Mouse (Mus musculus): ENCODE results near the gene Camkk1.

The Camkk1 gene

DNA sequence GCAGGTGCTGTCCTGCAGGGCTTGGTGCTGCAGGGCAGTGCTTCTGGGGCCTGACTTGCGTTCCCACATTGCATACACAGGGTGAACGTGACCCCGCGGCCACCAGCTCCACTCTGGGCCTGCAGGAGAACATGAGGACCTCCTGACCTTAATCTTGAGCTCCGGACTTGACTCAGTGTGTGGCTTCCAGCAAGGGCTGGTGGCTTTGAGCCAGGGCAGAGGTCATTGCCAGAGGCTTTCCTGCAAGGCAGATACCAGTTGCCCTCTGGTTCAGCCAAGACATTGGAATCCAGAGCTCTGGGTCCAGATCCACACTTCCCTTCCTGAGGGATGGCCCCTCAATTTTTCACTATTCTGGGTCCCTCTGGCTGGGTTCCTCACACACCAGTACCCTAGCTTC, 4.8 kb upstream of the Camkk1 start:
- CTCF ChIA-PET = interaction anchor here (0.5 kb wide), 2 partner anchors 9 to 70 kb away, joined by 4 read pairs; no protein-coding TSS in a partner anchor

DNA sequence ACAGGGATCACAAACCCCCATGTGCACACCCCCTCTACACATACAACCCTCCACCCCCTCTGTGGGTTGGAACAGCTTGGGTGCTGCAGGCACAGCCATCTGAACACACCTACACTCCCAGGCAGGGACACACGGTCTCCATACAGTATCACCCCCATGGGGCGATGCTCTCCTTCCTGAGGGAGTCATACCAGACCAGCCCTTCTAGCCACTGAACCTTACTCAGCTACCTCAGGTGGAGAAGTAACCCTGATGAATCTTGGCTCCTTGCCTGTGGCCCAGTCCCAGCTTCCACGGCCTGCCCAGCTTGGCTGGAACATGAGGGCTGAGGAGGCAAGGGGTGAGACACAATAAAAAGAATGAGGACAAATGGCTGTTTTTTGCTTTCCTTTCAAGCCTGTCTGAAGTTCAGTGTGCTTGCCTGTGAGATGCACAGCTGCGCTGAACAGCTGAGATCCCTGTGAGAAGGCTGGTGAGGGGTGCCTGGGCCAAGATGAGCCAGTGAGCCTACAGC, 3.9 kb upstream of the Camkk1 start:
- CTCF ChIA-PET = interaction anchor here (1.4 kb wide), 1 partner anchor 8 kb away, joined by 4 read pairs; no protein-coding TSS in a partner anchor

DNA sequence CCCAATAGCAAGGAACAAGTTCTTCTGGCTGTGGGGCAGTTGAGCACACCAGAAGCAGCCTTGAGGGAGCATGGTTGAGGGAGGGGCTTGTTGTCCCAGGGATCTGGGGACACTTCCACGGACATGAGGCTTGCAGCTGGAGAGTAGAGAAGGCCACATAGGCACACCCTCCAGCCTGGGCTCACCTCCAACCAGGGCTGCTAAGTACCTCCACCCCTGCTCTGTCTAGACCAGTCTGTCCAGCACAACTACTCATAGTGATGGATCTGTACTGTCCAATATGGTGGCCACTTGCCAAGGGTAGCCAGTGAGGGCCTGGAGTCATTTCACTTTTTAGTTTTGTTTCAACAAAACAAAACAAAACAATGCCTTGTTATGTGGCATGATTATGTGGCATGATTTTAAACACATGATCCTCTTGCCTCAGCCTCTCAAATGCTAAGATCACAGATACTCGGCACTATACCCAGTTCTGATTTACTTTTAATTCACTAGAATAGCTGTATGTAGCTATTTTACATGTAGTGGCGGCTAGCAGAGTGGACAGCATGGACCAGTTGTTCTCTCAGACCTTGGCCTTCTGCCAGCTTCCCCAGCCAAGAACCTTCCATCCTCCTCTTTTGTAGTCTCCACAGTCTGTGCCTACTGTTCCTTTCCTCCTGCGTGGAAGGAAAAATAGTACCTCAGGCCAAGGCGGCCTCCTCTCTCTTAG, 3.3 kb upstream of the Camkk1 start:
- CTCF ChIA-PET = interaction anchor here (1.4 kb wide), 1 partner anchor 9 kb away, joined by 4 read pairs; no protein-coding TSS in a partner anchor

DNA sequence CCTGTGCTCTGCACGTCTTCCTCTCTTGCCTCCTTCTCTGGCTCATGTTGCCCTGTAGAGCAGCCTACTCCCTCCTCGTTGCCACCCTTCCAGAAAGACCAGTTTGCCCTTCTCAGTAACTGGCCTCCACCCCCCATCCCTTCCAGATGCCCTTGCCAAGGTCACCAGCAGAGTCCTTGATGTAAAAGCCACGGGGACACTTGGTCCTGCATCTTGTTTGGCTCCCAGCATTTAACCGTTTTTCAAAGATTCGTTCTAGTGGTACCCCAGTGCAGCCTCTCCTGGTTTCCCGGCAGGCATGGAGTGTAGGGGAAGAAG, 2.7 kb upstream of the Camkk1 start:
- CTCF ChIA-PET = no interaction called here

DNA sequence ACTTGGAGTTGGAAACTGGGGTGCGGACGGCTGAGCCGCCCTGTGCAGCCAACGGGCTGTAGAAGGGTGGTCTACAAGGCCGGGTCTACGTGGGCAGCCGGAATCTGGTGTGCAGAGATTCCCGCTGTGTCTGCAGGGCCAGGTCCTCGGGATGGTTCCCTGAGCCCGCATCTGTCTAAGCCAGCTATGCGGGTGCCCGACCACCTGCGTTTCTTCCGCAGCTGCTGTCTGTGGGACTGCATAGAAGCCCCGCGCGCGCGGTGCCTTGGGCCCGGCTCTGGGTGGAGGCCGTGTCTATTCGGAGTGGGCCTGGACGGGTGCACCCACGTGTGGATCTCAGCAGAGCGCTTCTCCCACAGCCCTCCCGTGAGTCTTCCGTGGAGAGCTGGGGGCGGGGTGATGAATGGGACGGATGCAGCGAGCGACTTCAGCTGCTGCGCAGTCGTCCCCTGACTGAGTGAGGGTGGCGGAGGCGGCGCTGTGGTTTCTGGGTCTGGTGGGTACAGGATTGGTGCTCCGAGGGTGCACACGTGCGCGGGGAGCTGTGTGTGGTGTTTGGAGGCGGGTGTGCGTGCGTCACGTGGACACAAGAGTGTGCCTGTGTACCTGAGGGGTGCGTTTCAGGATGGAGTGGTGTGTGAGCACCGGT, 463 bp downstream of the Camkk1 start:
- CTCF ChIA-PET = interaction anchor here (0.6 kb wide), 2 partner anchors 13 to 22 kb away, joined by 4 to 6 read pairs; no protein-coding TSS in a partner anchor

DNA sequence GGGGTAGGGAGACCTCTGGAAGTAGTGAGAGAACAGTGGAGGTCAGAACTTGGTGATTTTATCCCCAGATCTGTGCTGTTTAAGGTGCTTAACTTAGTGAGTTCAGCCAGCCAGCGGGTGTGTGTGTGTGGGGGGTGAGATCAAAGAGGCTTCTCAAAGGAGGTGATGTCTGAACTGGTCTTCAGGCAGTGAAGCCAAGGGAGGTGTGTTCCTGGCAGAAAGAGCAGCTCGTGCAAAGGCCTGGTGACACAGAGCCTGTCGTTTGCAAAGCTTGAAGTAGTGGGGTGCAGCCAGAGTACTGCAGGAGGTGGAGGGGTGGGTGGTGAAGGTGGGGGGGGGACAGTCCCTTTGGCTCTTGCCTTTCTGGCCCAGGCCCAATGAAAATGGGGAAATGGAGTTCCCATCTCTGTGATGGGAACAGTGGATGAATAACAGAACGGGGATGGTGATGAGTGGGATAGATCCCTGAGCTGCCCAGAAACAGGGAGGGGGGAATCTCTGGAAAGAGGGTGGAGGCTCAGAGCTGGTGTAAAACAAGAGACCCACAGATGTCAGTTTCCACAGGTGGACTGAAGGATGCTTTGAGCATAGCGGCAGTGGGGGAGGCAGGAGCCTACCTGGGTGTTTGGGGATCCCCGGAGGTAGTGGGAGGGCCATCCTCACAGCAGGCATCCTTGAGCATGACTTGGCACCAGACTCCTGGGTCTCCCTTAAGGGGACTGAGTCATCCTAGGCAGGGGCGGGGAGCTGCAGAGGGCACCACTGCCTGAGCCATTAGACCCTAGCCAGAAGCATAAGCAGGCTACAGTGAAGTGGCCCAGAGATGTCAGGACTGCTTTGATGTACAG, 2.4 kb downstream of the Camkk1 start:
- CTCF ChIA-PET = interaction anchor here (0.7 kb wide), 1 partner anchor 15 kb away, joined by 3 read pairs; no protein-coding TSS in a partner anchor

DNA sequence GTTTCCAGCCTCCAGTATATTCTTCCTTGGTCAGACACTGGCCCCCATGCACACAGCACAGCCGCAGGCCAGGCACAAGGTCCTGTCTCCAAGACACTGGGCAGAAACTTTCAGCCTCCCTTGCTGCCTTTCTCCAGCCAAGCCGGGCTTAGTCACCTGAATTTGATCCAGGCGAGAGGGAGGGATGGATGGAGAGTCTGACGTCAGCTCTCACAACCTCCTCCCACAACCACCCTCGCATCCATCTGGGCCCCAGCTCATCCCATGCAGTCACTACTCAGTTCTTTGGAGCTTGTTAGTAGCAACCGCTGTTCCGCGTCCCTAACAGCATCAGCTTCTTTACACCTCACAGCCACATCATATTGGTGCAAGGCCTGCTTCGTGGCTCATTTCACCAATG, 4.3 kb downstream of the Camkk1 start:
- CTCF ChIA-PET = interaction anchor here (1.0 kb wide), 1 partner anchor 25 kb away, joined by 4 read pairs; no protein-coding TSS in a partner anchor

DNA sequence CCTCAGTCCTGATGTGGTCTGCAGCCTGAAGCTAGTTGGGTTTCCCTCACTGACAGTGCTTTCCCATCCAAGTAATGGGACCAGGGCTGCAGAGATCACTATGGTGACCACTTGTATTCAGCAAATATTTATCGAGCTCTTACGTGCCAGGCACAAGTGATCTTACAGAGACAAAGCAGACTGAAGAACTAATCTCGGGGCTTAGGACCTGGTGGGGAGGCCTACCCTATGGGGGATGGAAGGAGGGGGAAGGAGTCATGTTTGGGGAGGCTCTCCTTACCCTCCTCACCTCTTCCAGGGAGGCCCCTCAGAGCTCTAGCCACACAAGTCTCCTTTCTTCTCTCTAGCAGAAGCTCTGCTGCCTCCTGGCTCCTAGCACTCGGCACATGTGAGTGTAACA, 5.0 kb downstream of the Camkk1 start:
- CTCF ChIA-PET = interaction anchor here (1.0 kb wide), 1 partner anchor 24 kb away, joined by 4 read pairs; no protein-coding TSS in a partner anchor

DNA sequence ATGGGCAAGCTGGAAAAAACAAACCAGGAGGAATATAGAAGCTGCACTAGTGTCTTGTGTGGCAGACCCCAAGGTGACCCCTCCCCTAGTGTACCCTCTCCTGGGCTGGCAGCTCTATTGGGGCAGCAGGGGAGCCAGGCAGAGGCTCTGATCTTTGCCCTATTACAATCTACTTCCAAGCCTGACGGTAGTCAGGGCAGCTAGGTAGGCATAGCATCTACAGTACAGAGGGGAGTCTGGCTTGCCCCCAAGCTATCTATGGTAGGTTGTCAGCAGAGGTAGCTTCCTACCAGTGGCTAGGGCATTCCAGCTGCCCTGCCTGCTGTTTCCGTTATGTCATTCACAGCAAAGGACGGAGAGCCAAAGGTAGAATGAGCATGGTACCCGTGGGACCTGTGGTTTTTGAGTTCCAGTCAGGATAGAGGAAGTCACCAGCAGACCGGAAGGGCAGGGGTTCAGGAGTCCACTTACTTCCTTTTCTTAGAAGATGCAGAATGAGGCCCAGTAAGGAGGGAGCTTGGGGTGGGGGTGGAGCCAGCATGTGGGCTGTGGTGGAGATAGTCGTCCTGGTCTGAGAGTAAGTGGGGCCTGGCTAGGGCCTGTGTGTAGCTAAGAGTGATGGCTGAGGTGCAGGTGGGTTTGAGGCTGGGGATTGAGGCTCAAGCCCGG, 5.6 kb downstream of the Camkk1 start:
- CTCF ChIA-PET = no interaction called here

DNA sequence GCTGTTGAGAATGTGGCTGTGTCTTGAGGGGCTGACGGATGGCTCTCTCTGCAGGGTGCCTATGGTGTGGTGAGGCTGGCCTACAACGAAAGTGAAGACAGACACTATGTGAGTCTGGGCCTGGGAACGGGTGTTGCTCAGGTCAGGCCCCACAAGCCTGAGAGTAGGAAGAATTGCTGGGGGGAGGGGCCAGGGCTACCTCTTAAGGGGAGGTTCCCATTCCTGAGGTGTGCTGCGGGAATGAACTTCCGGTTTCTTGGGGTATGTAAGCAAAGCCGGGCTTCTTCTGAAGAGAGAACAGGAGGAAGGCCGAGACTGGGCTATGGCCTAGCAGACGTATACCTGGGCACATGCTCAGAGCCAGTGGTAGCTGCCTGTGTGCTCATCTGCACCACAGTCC, 8.2 kb downstream of the Camkk1 start:
- CTCF ChIA-PET = no interaction called here

DNA sequence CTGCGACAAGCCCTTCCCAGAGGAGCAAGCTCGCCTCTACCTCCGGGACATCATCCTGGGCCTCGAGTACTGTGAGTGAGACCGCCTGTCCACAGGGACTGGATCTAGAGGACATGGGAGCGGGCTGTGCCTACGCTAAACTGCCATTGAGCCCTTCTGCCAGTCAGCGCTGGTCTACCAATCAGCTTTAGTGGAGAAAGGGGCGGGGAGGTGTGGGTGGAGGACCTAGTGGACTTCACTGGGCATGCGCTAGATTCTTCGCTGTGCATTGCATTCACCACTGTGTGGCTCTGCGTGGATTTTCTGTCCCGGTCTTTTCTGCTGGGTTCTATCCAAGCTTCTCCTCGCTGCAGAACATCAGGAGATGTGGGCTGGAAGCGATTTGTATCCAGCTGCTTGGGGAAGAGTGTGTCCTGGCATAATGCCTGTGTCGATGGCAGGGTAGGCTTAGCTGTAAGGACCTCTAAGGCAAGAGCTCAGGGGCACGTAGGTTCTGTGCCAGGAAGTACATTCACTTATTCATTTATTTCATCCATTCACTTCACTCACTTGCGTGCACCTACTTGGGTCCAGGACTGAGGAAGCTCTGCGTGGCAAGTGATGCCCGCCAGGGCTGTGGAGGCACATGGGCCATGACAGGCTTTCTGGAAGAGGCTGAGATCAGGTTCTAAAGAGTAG, 12.2 kb downstream of the Camkk1 start:
- CTCF ChIA-PET = interaction anchor here (0.6 kb wide), 1 partner anchor 18 kb away, joined by 5 read pairs; no protein-coding TSS in a partner anchor

DNA sequence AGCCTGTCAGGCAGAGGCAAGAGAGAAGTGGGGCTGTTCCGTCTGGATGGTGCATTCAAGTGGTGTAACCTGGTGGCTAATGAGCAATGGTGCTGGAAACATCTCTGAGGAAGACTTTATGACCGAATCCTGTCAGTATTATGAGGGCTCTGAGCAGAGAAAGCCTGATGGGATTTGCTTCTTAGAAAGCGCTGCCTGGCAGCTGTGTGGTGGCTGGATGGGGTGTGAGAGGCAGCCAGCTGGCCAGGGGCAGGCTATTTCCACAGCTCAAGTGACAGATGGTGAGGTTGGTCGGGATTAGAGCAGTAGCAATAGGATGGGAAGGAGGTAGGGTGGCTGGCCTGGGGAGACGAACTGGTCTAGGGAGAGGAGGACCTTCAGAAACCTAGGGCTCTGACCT, 12.7 kb downstream of the Camkk1 start:
- CTCF ChIA-PET = no interaction called here

DNA sequence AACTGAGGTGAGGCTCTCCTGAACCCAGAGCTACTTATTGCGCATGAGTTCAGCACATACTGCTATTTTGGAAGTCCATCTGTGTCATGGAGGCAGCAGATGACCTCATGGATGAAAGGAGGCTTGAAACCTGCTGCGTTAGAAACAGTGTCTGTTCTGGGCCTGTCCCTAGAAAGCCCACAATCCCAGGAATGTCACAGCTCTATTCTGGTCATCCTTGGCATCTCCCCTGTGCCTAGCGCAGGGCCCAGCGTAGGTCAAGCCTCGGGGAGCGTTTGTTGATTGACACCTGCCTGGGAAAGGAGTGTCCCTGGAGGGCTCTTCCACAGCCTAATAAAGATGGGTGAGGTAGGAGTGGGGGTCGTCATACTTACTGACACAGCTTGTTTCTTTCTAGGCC, 17.3 kb downstream of the Camkk1 start:
- CTCF ChIA-PET = no interaction called here

DNA sequence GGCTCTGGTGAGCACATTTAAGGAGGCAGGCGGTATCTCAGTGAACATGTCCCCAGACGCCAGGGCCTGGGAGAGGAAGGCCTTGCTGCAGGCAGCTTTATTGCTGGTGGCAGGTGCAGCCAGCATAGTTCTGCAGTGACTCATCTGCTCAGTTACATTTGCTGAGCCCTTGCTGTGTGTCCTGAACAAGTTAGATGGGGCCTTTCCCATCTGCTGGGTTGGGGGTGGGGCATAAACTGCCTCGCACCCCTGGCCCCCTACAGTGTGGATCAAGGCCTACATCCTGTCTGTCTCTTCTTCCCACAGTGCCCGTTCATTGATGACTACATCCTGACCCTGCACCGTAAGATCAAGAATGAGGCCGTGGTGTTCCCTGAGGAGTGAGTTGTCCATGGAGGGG, 18.1 kb downstream of the Camkk1 start:
- CTCF ChIA-PET = no interaction called here

DNA sequence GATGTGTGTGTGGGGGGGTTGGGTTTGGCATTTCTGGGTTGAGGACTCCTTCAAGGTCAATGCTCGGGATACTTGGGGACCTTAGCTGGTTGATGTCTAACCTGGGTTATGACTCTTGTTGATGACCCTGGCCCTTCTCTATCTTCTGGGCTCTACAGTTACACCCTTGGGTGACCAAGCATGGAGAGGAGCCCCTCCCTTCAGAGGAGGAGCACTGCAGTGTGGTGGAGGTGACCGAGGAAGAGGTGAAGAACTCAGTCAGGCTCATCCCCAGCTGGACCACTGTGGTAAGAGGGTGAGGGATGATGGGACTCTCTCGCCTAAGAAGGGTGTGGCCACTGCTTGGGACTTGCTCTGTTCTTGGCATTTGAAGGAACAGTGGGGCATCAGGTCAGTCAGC, 18.9 kb downstream of the Camkk1 start:
- CTCF ChIA-PET = interaction anchor here (3.3 kb wide), 1 partner anchor 30 kb away, joined by 23 read pairs; no protein-coding TSS in a partner anchor

DNA sequence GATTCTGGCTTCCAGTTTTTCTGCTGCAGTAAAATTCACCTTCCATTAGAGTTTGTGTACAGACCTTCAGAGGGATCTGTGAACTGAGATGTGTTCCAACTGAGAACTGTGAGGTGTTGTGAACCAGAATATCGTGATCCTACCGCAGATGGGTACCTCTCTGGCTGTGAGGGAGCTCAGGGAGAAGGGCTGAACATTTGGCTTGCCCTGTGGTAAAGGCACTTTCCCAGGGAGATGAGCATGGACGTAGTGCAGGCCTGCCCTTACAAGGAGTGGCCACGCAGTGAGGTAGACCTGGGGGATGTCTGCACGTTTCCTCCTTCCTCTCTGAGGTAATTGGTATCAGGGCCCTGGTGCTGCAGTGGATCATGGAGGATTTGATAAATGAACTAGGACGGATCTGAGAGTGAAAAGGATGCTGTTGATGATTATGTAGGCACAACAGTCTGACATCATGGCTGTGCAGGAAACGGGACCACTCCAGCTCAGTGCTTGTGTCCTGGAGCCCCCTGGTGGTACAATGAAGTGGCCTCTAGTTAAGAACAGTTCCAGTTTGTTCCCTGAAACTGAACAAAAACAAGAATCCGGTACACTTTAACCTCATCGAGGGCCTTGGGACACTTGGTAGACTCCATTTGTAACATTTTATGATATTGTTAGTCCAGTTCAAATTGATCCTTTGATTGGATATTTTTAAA, 20.4 kb downstream of the Camkk1 start:
- CTCF ChIA-PET = interaction anchor here (3.3 kb wide), 1 partner anchor 32 kb away, joined by 23 read pairs; no protein-coding TSS in a partner anchor

DNA sequence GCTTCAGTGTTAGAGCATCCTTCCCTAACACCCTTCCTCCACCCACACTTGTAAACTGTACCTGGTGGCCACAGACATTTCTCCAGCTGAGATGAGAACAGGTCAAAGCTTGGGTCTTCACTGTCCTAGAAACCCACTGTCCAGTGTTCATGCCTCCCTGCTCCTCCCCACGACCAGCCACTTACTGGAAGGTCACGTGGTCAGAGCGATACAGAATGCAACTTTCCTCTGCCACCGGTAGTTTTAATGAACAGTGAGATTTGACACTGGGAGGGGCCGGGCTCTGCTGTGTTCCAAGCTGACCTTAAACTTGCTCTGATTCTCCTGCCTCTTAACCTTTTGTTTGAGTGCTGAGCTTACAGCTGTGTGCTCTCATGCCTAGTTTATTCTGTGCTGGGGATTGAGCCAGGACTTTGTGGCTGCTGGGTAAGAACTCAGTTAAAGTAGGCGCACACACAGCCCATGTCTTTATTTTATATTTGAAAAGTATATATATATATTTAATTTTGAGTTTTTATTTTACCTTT, 25.5 kb downstream of the Camkk1 start:
- CTCF ChIA-PET = no interaction called here

DNA sequence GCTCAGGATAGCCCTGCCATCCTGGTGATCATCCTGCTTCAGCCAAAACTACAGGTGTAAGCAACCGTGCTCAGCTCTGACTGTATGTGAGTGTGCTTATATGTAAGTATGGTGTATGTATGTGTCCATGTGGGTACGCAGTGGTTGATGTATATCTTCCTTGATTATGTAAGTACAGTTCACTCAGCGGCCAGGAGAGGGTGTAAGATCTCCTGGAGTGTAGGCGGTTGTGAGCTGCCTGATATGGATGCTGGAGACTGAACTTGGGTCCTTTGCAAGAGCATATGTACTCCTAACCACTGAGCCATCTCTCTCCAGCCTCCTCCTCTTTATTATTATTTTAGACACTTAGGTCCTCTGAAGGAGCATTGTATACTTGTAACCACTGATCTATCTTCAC, 26.0 kb downstream of the Camkk1 start:
- CTCF ChIA-PET = no interaction called here

DNA sequence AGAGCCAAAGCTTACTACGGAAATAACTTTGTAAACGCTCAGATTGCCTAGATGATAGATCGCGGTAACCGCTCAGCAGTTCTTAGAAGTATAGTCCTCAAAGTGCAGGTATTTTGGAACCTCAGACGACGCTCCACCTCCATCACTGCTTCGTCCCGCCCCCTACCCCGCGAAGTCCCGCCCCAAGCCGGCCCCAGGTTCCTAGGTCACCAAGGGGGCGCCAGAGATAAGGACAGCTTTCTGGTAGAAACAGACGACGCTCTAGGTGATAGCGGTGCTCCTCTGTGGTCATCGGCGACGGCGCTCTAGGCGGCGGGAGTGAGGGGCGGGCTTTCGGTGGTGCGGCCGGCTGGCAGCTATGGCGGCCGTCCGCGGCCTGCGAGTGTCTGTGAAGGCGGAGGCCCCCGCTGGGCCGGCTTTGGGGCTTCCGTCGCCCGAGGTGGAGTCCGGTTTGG, 28.8 kb downstream of the Camkk1 start, which contains the start of gene Ncbp3:
Gene Ncbp3 (plus strand): TSS at position 242 of the 455 bp plus-strand sequence.
- CTCF ChIA-PET = interaction anchor here (0.6 to 2.1 kb wide), 3 partner anchors 24 to 169 kb away, joined by 4 to 10 read pairs (median 5); no protein-coding TSS in a partner anchor
